Mouse (Mus musculus): ENCODE measurements at regions not wholly inside any gene's neighbourhood (a gene's known extent, or its start where the extent isn't known, plus 50 kb on each side); places are given as distances from the start of the nearest gene placed in this dataset.

DNA sequence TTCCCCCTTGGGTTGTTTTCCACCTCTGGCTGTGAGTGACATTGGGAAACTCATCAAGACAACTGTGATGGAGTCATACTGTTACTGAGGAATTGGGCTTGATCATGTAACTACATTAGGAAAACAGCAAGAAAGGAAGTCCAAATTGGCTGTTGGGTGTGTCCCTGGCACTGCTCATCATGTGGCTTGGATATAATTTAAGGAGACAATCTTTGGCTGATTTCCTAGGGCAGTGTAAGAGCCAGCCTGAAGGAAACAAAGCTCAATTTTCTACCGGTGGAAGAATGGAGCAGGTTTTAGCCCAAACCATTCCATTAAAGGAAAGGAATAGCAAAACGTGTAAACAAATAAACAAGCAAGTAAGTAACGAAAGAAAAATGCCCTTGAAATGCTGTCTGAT, 310.4 kb downstream of the Gm10295 start:
- DNase-seq = no peak

DNA sequence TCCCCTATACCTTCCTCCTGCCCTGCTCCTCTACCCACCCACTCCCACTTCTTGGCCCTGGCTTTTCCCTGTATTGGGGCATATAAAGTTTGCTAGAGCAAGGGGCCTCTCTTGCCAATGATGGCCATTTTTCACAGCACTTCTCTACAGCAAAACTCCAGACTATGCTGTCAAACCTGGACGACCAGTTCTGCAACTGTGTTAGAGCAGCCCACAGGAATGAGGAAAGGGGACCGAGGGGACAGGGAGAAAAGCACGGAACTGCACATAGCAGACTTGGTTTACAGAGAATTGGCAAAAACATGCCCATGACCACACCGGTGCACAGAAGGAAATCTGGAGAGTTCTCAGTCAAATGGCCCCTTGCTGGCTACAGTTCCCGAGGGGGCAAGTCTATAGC, 312.7 kb downstream of the Gm10295 start:
- DNase-seq = no peak

DNA sequence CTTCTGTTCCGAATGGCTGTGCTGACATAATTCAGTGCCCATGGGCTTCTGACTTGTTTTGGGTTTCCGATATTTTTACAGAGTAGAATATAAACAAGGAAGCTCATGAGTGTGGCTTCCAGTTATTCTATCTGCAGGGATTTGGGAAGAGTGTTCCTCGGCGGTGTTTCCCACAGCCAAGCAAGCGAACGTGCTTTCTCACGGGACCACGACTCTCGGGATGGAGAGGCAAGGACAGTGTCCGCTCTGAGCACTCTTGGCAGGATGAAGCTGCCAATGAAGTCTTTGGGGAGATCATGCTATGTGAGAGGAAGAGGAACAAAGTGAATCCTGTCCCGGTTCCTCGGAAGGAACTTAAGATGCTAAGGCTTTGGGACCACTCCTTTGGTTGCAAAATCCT, 318.2 kb downstream of the Gm10295 start:
- DNase-seq = no peak

DNA sequence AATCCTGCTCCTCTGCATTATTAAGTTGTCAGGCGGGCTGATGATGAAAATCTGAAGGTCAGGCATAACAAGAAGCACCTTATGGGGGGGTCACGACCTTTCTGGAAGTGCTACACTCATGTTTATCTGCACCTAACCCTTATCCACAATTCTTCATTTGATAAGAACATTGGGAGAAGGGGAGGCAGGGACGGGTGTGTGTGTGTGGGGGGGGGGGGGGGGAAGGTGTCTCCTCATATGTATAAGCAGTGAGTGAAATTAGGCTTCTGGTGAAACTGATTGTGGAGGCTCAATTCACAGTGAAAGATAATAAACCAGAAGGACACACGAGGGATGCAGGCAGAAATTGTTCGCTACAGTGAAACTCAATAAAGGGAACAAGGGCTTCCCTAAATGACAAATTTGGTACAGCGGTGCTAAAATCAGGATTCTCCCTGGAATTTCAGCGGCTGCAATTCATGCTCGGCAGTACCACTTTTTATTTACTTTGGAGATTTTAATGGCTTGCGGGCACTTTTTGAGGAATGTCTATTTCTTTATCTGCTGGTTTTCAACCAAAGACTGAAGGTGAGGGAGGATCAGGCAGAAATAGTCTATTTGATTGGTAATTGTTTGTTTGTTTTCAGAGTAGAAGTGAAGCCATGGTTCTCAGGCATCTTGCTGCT, 327.2 kb downstream of the Gm10295 start:
- DNase-seq = no peak

DNA sequence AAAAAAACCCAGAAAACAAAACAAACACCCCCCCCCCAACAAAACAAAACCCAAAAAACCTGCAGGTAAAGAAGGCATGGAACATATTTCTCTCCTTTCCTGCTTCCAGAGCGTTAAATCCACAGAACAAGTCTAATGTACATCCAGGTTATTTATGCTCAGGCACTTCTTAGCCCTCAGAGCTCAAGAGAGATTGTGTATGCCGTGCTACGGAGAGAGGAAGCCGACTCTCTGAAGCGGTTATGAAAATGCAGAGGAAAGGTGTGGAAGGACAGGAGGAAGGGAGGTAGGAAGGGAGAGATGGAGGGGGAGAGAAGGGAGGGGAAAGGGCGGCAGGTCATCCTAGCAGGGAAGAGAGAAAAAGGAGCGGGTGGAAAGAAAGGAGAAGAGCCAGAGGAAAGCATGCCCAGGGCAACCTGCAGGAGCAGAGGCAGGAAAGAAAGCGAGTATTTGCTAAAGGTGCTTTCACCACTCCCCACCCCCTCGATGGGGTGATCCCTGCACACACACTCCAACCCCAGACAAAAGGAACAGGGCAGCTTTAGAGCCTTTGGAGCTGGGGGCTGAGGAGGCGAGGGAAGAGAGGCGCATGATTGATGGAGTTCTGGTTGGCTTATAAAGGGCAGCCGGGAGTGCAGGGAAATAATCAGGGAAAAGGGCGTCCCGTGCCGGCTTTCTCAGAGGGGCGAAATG, 327.9 kb downstream of the Gm10295 start:
- DNase-seq = peak; percentile 47

Measured in retina, postnatal 1 day (tissue).